Mouse (Mus musculus): ENCODE measurements around the gene Gast.

- TF ChIP-seq POLR2A (IDR thresholded peaks at IDR 0.05; ENCODE audit: insufficient read length, low read depth) (no peak), USF1 (IDR thresholded peaks at IDR 0.05; ENCODE audit: low read depth) (no peak)
These were observed 23.2 kb downstream of the Gast start for GRCm38 (mm10) chr11:100357408-100357807.

Measured in myocyte (in vitro differentiated cells).